Comparison of ENCODE assay signal across 8 mouse cellular contexts in genomic region chr1:64792521-64793233, GRCm38 (mm10). TPM values are rescaled to one million over a fixed set of nuclear protein-coding genes. Genes with fewer than 3 reads are reported as not detected.
DNase-seq lines count a peak whose midpoint lies in the region; ATAC-seq and TF ChIP-seq lines count a peak whose summit lies in the region.

No protein-coding gene starts in this region.

- WGBS in hindbrain, embryonic 10.5 days, result 82% methylated on average over 11 of the region's 11 CpGs
- WGBS in hindbrain, postnatal 0 days, result 69% methylated on average over 11 of the region's 11 CpGs
- WGBS in heart, postnatal 0 days, result 28% methylated on average over 11 of the region's 11 CpGs

- no peaks in the 10 kb centered on the region for H3K9me3 ChIP-seq in hindbrain, embryonic 10.5 days
- H3K9me3 ChIP-seq in hindbrain, postnatal 0 days (ENCODE audit: low read length), result no peaks in the 10 kb centered on the region
- H3K9me3 ChIP-seq in heart, postnatal 0 days (replicated peaks; ENCODE audit: control insufficient read depth, low read length), result no peaks in the 10 kb centered on the region

- no peak for DNase-seq in hindbrain, embryonic 10.5 days (ENCODE audit: low spot score)
- DNase-seq in hindbrain, postnatal 0 days (ENCODE audit: low spot score), result no peak
- peak; percentile 38 for DNase-seq in heart, postnatal 0 days (ENCODE audit: low spot score)
- peak; percentile 30 for DNase-seq in lung, postnatal 10 days
- DNase-seq in ovary, postnatal 14 days (ENCODE audit: low spot score), result no peak
- DNase-seq in embryo, embryonic 9.5 days (ENCODE audit: extremely low spot score), result no peak

- peak overlapping the region; percentile 8; the same call in 1 of the 2 replicates for H3K27ac ChIP-seq in hindbrain, embryonic 10.5 days
- no peak overlapping the region for H3K27ac ChIP-seq in hindbrain, postnatal 0 days
- 0 out of 2 replicates have a peak overlapping the region, but pooled peaks have one; percentile 9 for H3K27ac ChIP-seq in cortical plate, adult 2 months (ENCODE audit: insufficient read depth, low read length)
- H3K27ac ChIP-seq in heart, postnatal 0 days (ENCODE audit: low read depth), result peak overlapping the region; percentile 85

- no peak for ATAC-seq in hindbrain, postnatal 0 days
- peak; percentile 26; the same call in 1 of the 2 replicates for ATAC-seq in heart, postnatal 0 days (ENCODE audit: insufficient read depth, low read depth)
- ATAC-seq in erythroid progenitor cell, adult 5-6 weeks (replicated peaks; ENCODE audit: low FRiP score, poor library complexity, severe bottlenecking), result no peak

- no peak for TF ChIP-seq CTCF in hindbrain, postnatal 0 days (IDR thresholded peaks at IDR 0.05; ENCODE audit: low read depth)
- no peak for TF ChIP-seq CTCF in cortical plate, adult 2 months (IDR thresholded peaks at IDR 0.05; ENCODE audit: extremely low read depth, insufficient read depth, low read length)
- no peak for TF ChIP-seq CTCF in heart, postnatal 0 days (IDR thresholded peaks at IDR 0.05; ENCODE audit: low read depth)

- peaks cover 20% of the 10 kb centered on the region for H3K4me1 ChIP-seq in hindbrain, embryonic 10.5 days (replicated peaks)
- no peaks in the 10 kb centered on the region for H3K4me1 ChIP-seq in hindbrain, postnatal 0 days (ENCODE audit: insufficient read depth, low read length)
- H3K4me1 ChIP-seq in cortical plate, adult 2 months (ENCODE audit: control insufficient read depth, insufficient read depth, low read length), result peaks cover 6% of the 10 kb centered on the region
- H3K4me1 ChIP-seq in heart, postnatal 0 days (ENCODE audit: control insufficient read depth, insufficient read depth), result peaks cover 44% of the 10 kb centered on the region

- H3K4me3 ChIP-seq in hindbrain, embryonic 10.5 days, result no peak overlapping the region
- H3K4me3 ChIP-seq in hindbrain, postnatal 0 days (ENCODE audit: low read length), result no peak overlapping the region
- H3K4me3 ChIP-seq in cortical plate, adult 2 months (ENCODE audit: insufficient read depth, low read length), result no peak overlapping the region
- H3K4me3 ChIP-seq in heart, postnatal 0 days (ENCODE audit: low read depth, low read length), result no peak overlapping the region

- peak; percentile 43; the same call in 1 of the 2 replicates for TF ChIP-seq EP300 in heart, postnatal 0 days (IDR thresholded peaks at IDR 0.05; ENCODE audit: low read depth)

- H3K9ac ChIP-seq in hindbrain, postnatal 0 days (replicated peaks; ENCODE audit: low read length), result no peak overlapping the region
- H3K9ac ChIP-seq in heart, postnatal 0 days (replicated peaks; ENCODE audit: low read depth, low read length), result no peak overlapping the region

- H3K36me3 ChIP-seq in hindbrain, embryonic 10.5 days, result peaks cover 10% of the 10 kb centered on the region
- H3K36me3 ChIP-seq in hindbrain, postnatal 0 days (ENCODE audit: insufficient read depth, low read length), result peaks cover 3% of the 10 kb centered on the region; the same call in 1 of the 2 replicates
- 0 out of 2 replicates have a peak, but pooled peaks cover 7% of the 10 kb centered on the region for H3K36me3 ChIP-seq in heart, postnatal 0 days (replicated peaks; ENCODE audit: control insufficient read depth, insufficient read depth, low read length)

- H3K4me2 ChIP-seq in hindbrain, postnatal 0 days (ENCODE audit: low read depth, low read length), result no peak overlapping the region
- no peak overlapping the region for H3K4me2 ChIP-seq in heart, postnatal 0 days (ENCODE audit: low read depth, low read length)

- no peaks in the 10 kb centered on the region for H3K27me3 ChIP-seq in hindbrain, embryonic 10.5 days (ENCODE audit: insufficient read depth, poor library complexity, severe bottlenecking)
- no peaks in the 10 kb centered on the region for H3K27me3 ChIP-seq in hindbrain, postnatal 0 days (ENCODE audit: insufficient read depth, low read length)
- H3K27me3 ChIP-seq in heart, postnatal 0 days (ENCODE audit: control insufficient read depth, insufficient read depth, low read length), result no peaks in the 10 kb centered on the region

- no peak for TF ChIP-seq POLR2A in cortical plate, adult 2 months (IDR thresholded peaks at IDR 0.05; ENCODE audit: extremely low read depth, insufficient read depth, low read length)

RNA-seq across cellular contexts. Expression of gene Fzd5, which starts 55.1 kb away (rescaled TPM):
- 0.37 and 0.62 TPM in 2 replicates for polyA plus RNA-seq in hindbrain, embryonic 10.5 days (2016; fragmentation: Nextera tagmentation; extraction: Ambion mirVana)
- total RNA-seq in hindbrain, postnatal 0 days (2014; rRNA removed), result 2.7 and 2.8 TPM in 2 replicates
- 0.28 and 0.38 TPM in 2 replicates for polyA plus RNA-seq in hindbrain, postnatal 0 days (2015; fragmentation: Nextera tagmentation; extraction: Ambion mirVana)
- 0.66 and 0.90 TPM in 2 replicates for polyA plus RNA-seq in cortical plate, adult 2 months (2012; rRNA removed)
- total RNA-seq in heart, postnatal 0 days (2014; rRNA removed; ENCODE audit: low replicate concordance), result 6.0 and 17.9 TPM in 2 replicates
- polyA plus RNA-seq in heart, postnatal 0 days (2015; fragmentation: Nextera tagmentation; extraction: Ambion mirVana), result 1.3 and 1.4 TPM in 2 replicates
- 6.1 and 10.1 TPM in 2 replicates for total RNA-seq in erythroid progenitor cell, adult 5-6 weeks (2015; ENCODE audit: low replicate concordance)
- 8.9 and 11.6 TPM in 2 replicates for total RNA-seq in erythroid progenitor cell, adult 5-6 weeks (2017; ENCODE audit: low replicate concordance)

Comparison
In these comparisons a context has a peak if more than half of its experiments do, and no peak if none do; other contexts are left out.
1. DNase-seq: peak in heart, postnatal 0 days (single experiment) and lung, postnatal 10 days (single experiment); none in hindbrain, embryonic 10.5 days (single experiment), hindbrain, postnatal 0 days (single experiment), ovary, postnatal 14 days (single experiment) and embryo, embryonic 9.5 days (single experiment).